Mouse (Mus musculus) stomach, postnatal 0 days (tissue): ENCODE measurements around the gene Leo1. TPM values are rescaled to one million over a fixed set of nuclear protein-coding genes. Genes with fewer than 3 reads are reported as not detected.
"Not testable (repeated sequence)": the region's sequence is repeated elsewhere in the genome, so short reads cannot be mapped to it uniquely, and the experiment has no call there.

Experiments
- ATAC-seq: fragments of 200-750 bp; cut with Nextera tagmentation; 2 replicates; pipeline ENCODE4 v1.8.0; 2017; ENCODE audit not compliant: low FRiP score, low TSS enrichment
- DNase-seq: peaks from one replicate; pipeline ENCODE4 v3.0.0-alpha.2; 2016; ENCODE audit warnings: low spot score
- H3K27ac ChIP-seq: fragments of 300-500 bp; sonication (generic); replicated peaks from 2 replicates; pipeline ENCODE4 v1.5.1; 2014; ENCODE audit warnings: mild to moderate bottlenecking, control low read depth
- H3K27me3 ChIP-seq: fragments of 300-500 bp; sonication (generic); 2 replicates; pipeline ENCODE4 v1.6.1; 2014; ENCODE audit warnings: low read length; ENCODE audit not compliant: control insufficient read depth, insufficient read depth
- H3K36me3 ChIP-seq: fragments of 300-500 bp; sonication (generic); 2 replicates; pipeline ENCODE4 v1.6.1; 2014; ENCODE audit warnings: low read length, mixed read lengths; ENCODE audit not compliant: control insufficient read depth, insufficient read depth
- H3K4me1 ChIP-seq: fragments of 300-500 bp; sonication (generic); replicated peaks from 2 replicates; pipeline ENCODE4 v1.6.1; 2014; ENCODE audit warnings: antibody characterized with exemption; ENCODE audit not compliant: control insufficient read depth, insufficient read depth
- H3K4me2 ChIP-seq: fragments of 300-500 bp; sonication (generic); replicated peaks from 2 replicates; pipeline ENCODE4 v1.6.1; 2014; ENCODE audit warnings: low read depth, mild to moderate bottlenecking, control low read depth, moderate library complexity
- H3K4me3 ChIP-seq: fragments of 300-500 bp; sonication (generic); 2 replicates; pipeline ENCODE4 v1.5.1; 2014; ENCODE audit warnings: low read depth, low read length, control low read depth
- H3K9ac ChIP-seq: fragments of 300-500 bp; sonication (generic); 2 replicates; pipeline ENCODE4 v1.6.1; 2014; ENCODE audit warnings: mild to moderate bottlenecking, low read length, control low read depth, mixed read lengths
- H3K9me3 ChIP-seq: fragments of 300-500 bp; sonication (generic); 2 replicates; pipeline ENCODE4 v1.6.1; 2016; ENCODE audit warnings: low read length; ENCODE audit not compliant: control insufficient read depth
- CTCF ChIP-seq: IDR thresholded peaks from 2 replicates; pipeline ENCODE4 v1.5.1; 2016; ENCODE audit warnings: antibody characterized with exemption, low read depth, mild to moderate bottlenecking, moderate library complexity
- EP300 ChIP-seq: optimal IDR thresholded peaks from 2 replicates; pipeline ENCODE3; 2016; ENCODE audit warnings: antibody characterized with exemption
- WGBS: fragments of 180-500 bp; shearing (Covaris S2); extraction: QIAGEN DNeasy Blood & Tissue Kit; methylation state at CpG from one replicate; pipeline ENCODE4 v1.1.7; 2014; 5-methylcytosine and 5-hydroxymethylcytosine counted together
- polyA plus RNA-seq: library from polyadenylated mRNA; unstranded; fragments of >200 nt; fragmentation: Nextera tagmentation; extraction: Ambion mirVana; gene quantifications from 2 replicates; pipeline ENCODE4 v1.2.1, GENCODE M21; 2015

Leo1 gene
- polyA plus RNA-seq, 1 experiment from 2014 or later: 17.8 TPM

- H3K9ac ChIP-seq: no peak overlapping the region
- no peak for DNase-seq
- ATAC-seq: no peak
- 90% methylated on average over 5 of the region's 5 CpGs for WGBS
- TF ChIP-seq CTCF (no peak), EP300 (no peak)
- no peak overlapping the region for H3K27ac ChIP-seq
- no peaks in the 10 kb centered on the region for H3K4me1 ChIP-seq
- H3K27me3 ChIP-seq: no peaks in the 10 kb centered on the region
- peaks cover 2% of the 10 kb centered on the region; the same call in 1 of the 2 replicates for H3K36me3 ChIP-seq
- no peak overlapping the region for H3K4me2 ChIP-seq
- H3K4me3 ChIP-seq: no peak overlapping the region
- no peaks in the 10 kb centered on the region for H3K9me3 ChIP-seq
These were observed 39.3 kb downstream of the Leo1 start for GRCm38 (mm10) chr9:75480536-75481075.

- DNase-seq (no peak), ATAC-seq (no peak)
- TF ChIP-seq EP300 (no peak), CTCF (no peak)
- H3K4me2 ChIP-seq: no peak overlapping the region
- peaks cover 2% of the 10 kb centered on the region; the same call in 1 of the 2 replicates for H3K36me3 ChIP-seq
- no peak overlapping the region for H3K9ac ChIP-seq
- H3K4me3 ChIP-seq: no peak overlapping the region
- H3K9me3 ChIP-seq: no peaks in the 10 kb centered on the region
- WGBS: 67% methylated on average over 6 of the region's 6 CpGs
- H3K4me1 ChIP-seq: no peaks in the 10 kb centered on the region
- no peaks in the 10 kb centered on the region for H3K27me3 ChIP-seq
- H3K27ac ChIP-seq: no peak overlapping the region
These were observed 43.9 kb downstream of the Leo1 start for GRCm38 (mm10) chr9:75485231-75485630.

- not testable (repeated sequence) for H3K9ac ChIP-seq, H3K9me3 ChIP-seq, H3K4me3 ChIP-seq, ATAC-seq, H3K27ac ChIP-seq, H3K4me2 ChIP-seq, H3K4me1 ChIP-seq, DNase-seq, H3K36me3 ChIP-seq, H3K27me3 ChIP-seq
- WGBS: 94% methylated on average over 7 of the region's 7 CpGs
These were observed 46.9 kb downstream of the Leo1 start for GRCm38 (mm10) chr9:75488255-75488654.

- Histone ChIP-seq H3K9ac (no peak overlapping the region), H3K9me3 (no peaks in the 10 kb centered on the region), H3K27ac (no peak overlapping the region), H3K27me3 (no peaks in the 10 kb centered on the region), H3K36me3 (peaks cover 12% of the 10 kb centered on the region), H3K4me2 (no peak overlapping the region), H3K4me3 (no peak overlapping the region), H3K4me1 (no peaks in the 10 kb centered on the region)
- TF ChIP-seq EP300 (no peak), CTCF (peak; percentile 11; the same call in 1 of the 2 replicates)
- 77% methylated on average over 9 of the region's 9 CpGs for WGBS
- DNase-seq: no peak
- ATAC-seq: no peak
These were observed 53.2 kb downstream of the Leo1 start for GRCm38 (mm10) chr9:75494407-75495005.

GRCm38 (mm10) chr9:75495945-75496344 is 54.6 kb downstream of the Leo1 start:
- Histone ChIP-seq H3K36me3 (peaks cover 15% of the 10 kb centered on the region), H3K9ac (no peak overlapping the region), H3K27me3 (no peaks in the 10 kb centered on the region), H3K9me3 (no peaks in the 10 kb centered on the region), H3K4me2 (no peak overlapping the region), H3K27ac (no peak overlapping the region), H3K4me1 (no peaks in the 10 kb centered on the region), H3K4me3 (no peak overlapping the region)
- DNase-seq (no peak), ATAC-seq (peak; percentile 45; the same call in 1 of the 2 replicates)
- 57% methylated on average over 10 of the region's 10 CpGs for WGBS
- TF ChIP-seq CTCF (no peak), EP300 (no peak)

GRCm38 (mm10) chr9:75498571-75498970 is 57.2 kb downstream of the Leo1 start:
- DNase-seq: no peak

More at GRCm38 (mm10) chr9:75498571-75498970, 57.2 kb downstream of the Leo1 start:
- WGBS: 93% methylated on average over 7 of the region's 7 CpGs
- TF ChIP-seq CTCF (no peak), EP300 (no peak)
- no peaks in the 10 kb centered on the region for H3K27me3 ChIP-seq
- no peak overlapping the region for H3K9ac ChIP-seq
- H3K4me1 ChIP-seq: no peaks in the 10 kb centered on the region
- H3K4me2 ChIP-seq: no peak overlapping the region
- no peaks in the 10 kb centered on the region for H3K9me3 ChIP-seq
- H3K4me3 ChIP-seq: no peak overlapping the region
- no peak overlapping the region for H3K27ac ChIP-seq
- ATAC-seq: no peak
- H3K36me3 ChIP-seq: peaks cover 21% of the 10 kb centered on the region
